Mouse (Mus musculus) heart, postnatal 0 days (tissue): Measurements from ENCODE around the gene Car15.

Experiments
- CTCF ChIP-seq: IDR thresholded peaks from 2 replicates; pipeline ENCODE4 v1.5.1; 2016; ENCODE audit warnings: antibody characterized with exemption, control low read depth, low read depth
- EP300 ChIP-seq: IDR thresholded peaks from 2 replicates; pipeline ENCODE4 v1.6.1; 2016; ENCODE audit warnings: antibody characterized with exemption, low read depth

GRCm38 (mm10) chr16:17884116-17884515 lies 46.0 kb upstream of the Car15 start:
- no peak for TF ChIP-seq CTCF
- no peak for TF ChIP-seq EP300
